Mouse (Mus musculus) yolk sac, embryonic 10.5 days (tissue): ENCODE results near the gene Hcn3.
A peak's percentile ranks its signal among the peaks of the same experiment; 100 is the strongest.

Experiments used
- DNase-seq: peaks from one replicate; pipeline ENCODE4 v3.0.0-alpha.2; 2017; ENCODE audit warnings: low spot score

Hcn3 gene

DNA sequence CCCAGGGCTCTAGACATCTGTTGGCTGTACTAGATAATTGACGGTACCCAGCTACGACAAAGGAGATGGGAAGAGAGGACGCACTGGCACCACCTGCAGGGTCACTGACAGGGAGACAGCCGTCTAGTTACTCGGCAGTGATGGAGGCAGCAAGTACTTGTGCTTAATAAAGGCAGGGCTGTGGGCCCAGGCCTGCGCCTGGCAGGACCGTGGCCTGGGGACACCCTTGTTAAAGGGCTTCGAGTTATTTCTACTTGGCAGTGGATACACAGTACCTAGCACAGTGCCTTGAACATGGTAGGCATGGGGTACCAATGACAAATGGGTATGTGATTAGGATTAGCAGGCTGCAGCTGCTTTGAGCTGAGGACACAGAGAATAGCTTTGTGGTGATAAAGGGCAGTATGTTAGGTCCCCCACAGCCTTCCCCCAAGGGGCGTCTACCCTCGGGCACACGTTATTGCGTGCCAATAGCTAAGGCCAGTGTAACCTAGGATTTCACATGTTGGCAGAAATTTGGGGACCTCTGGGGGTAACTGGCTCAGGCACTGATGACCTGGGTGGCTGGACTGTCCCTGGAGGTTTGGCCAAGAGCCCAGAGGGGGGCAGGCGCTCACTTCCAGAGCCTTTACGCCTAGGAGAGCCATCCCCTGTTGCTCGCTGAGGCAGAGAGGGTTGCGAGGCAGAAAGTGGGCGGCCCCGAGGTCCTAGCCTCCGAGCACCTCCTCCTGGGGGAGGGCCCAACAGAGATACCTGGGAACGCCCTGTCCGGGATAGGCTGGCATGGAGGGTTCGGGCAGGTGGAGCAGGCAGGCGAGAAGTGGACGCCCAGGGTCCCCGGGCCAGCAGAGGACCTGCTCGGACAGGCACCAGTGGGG is 12.7 kb downstream of the Hcn3 start:
- DNase-seq: peak; percentile 80

DNA sequence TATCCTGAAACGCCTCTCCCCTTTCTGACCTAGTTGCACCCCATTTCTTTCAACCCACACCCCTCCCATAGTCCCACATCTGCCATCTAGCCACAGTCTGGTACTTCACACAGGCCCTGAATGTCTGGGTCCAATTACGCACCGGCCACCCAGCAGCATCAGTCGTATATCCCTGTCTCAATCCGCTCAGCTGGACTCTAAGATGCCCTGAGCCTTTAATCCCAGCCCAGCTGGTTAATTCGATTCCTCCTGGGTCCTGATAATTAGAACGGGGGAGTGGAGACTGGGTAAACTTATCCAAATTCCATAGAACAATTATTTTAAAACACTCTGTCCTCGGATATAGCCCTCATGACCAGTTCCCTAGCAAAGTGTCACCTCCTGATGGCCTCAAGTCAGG is 14.4 kb downstream of the Hcn3 start:
- DNase-seq: no peak

GRCm38 (mm10) chr3:89144821-89145220 is 15.2 kb downstream of the Hcn3 start:
- no peak for DNase-seq

- DNase-seq: peak; percentile 90
Measured at GRCm38 (mm10) chr3:89136365-89136764, 23.6 kb downstream of the Hcn3 start.

DNA sequence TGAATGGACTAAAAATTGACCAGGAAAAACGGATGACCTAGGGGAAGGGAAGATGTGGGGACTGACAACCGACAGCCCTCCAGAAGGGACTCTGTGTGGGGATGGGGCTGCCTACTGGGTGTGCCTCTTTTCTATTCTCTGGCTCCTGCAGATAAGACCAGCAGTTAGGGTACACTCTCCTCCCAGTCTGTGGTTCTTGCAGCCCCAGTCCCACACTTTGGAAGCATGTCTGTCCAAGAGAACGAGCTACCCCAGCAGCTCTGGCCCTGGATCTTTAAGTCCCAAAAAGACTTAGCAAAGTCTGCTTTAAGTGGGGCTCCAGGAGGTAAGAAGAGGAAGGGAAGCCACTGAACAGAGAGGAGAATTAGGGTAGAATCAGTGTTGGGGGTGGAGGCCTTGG is 24.0 kb downstream of the Hcn3 start, which contains the start of gene Pklr:
Pklr (plus strand) TSS at position 185 of the 400 bp plus-strand sequence.
- peak; percentile 47 for DNase-seq

DNA sequence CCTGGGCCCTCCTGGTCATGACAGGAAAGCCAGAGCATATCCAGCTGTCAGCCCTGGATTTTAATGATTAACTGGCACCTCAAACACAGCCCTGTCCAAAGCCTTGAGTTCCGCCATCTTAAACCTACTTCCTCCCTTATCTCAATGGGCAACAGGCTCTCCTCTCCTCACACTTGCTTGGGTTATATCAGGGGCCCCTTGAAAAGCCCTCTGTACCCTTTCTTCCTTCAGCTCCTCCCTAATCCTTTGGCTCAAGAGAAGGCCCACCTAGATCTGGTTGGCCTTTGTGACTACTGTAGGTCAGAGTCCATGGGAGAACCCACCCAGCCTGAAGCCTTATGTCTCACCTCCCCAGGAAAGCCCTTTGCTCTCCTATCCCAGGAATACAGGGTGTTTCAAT is 26.2 kb downstream of the Hcn3 start:
- peak; percentile 72 for DNase-seq

DNA sequence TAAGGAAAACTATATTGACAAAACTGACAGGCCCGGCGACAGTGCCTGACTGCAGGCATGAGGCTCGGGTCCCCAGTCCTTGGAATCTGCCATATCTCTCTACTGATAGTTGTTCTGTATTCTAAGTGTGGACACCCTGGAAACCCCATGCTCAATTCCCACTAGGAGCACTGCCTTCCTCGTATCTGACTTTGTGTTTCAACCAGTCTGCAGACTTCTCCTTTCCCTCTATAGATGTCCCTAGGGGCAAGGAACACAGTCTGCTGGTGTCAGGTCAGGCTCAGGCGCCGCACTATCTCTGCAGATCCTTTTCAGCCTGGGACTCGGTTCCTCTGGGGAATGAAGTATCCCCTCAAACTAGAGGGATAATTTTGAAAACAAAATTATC is 26.9 kb downstream of the Hcn3 start:
- DNase-seq: no peak

DNA sequence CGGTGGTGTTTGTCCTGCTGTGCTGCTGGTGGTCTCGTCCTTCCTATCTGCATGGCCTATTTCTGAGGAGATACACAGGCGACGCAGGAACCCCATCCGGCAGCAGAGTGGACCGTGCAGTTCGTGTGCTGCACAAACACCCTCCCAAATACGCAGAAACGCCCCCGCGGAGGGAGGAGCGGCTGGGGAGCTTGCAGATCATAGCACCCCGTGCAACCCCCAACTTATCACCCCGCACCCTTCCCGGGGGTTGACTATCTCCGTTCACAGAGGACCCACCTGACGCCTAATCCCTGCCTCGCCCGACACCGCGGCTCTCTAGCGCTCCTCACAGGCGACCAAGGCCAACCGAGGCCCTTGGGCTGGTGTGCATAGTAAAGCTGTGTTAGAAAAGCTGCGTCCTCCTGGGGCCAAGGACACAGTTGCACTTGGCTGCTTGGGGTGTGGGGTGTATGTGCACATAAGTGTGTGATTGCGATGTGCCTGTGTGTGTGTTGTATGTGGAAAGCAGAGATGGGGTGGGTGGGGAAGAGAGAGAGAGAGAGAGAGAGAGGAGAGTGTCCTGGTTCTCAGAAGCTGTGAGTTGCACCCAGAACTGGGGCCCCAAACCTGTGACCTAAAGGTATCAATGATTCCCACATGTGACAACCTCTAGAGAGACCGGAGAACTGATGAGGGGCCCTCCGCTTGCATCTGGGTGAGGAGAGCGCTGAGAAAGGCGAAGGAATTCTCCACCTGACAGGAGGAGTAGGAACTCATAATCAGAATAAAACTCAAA is 27.5 kb downstream of the Hcn3 start:
- peak; percentile 69 for DNase-seq

GRCm38 (mm10) chr3:89131816-89132215 is 28.2 kb downstream of the Hcn3 start:
- no peak for DNase-seq

GRCm38 (mm10) chr3:89129908-89130307 is 30.1 kb downstream of the Hcn3 start:
- DNase-seq: no peak

GRCm38 (mm10) chr3:89125981-89126380 is 34.0 kb downstream of the Hcn3 start:
- no peak for DNase-seq

DNA sequence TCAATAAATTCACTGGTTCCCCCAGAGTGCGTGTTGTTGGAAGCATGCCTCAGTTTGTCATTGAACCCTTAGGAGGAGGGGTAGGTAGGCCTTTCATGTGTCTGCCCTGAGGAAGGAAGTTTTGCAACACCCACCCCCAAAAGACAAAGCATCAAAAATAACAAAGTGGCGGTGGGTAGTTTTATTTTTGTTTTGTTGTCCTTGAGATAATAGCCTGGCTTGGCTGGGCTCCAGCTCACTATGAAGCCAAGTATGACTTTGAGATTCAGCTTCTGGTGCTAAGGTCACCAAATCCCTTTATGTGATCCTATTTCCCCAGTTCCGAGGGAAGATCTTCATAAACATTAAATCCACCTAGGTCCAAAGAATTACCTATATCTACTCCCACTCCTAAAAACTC is 35.8 kb downstream of the Hcn3 start:
- no peak for DNase-seq

- peak; percentile 88 for DNase-seq
Measured at GRCm38 (mm10) chr3:89123313-89123712, 36.7 kb downstream of the Hcn3 start.

GRCm38 (mm10) chr3:89115522-89115921 is 44.5 kb downstream of the Hcn3 start:
- peak; percentile 62 for DNase-seq

GRCm38 (mm10) chr3:89113058-89113457 is 46.9 kb downstream of the Hcn3 start:
- DNase-seq: peak; percentile 64

GRCm38 (mm10) chr3:89108146-89108545 is 51.9 kb downstream of the Hcn3 start:
- DNase-seq: no peak

- DNase-seq: no peak
Measured at GRCm38 (mm10) chr3:89107545-89107944, 52.5 kb downstream of the Hcn3 start.

DNA sequence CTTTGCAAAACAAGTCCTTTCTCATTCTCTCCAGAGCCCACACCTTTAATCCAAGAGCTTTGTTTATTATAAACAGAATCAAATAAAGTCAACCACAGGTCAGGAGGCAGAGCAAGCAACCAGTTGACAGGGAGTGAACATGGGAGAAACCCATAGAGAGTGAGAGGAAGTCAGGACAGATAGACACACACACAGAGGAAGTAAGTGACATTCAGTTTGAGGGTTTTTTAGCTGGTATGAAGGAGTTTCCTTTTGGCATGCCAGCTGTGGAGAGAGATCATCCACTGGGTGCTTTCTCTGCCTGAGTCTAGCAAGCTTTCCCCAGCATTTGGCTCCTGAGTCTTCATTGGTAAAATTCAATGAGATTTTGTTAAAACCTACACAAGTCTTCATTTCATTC is 53.1 kb downstream of the Hcn3 start:
- DNase-seq: no peak

DNA sequence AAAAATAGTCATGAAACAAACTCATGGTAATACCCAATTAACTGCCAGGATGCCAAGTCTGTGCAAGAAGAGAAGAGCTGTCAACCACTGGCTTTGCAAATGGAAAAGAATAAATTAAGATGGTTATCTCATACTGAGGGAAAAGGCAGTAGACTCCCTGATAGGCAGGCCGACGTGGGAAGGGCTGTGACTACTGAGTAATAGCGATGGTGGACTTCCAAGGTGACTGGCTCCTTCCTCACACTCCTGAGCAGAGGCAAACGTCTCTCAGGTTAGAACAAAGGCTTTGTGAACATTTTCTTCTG is 56.8 kb downstream of the Hcn3 start:
- DNase-seq: no peak

GRCm38 (mm10) chr3:89102495-89103290 is 57.3 kb downstream of the Hcn3 start:
- DNase-seq: no peak

- peak; percentile 98 for DNase-seq
Measured at GRCm38 (mm10) chr3:89101812-89102494, 58.0 kb downstream of the Hcn3 start, which contains the start of gene Fdps. Gene Fdps, minus strand, starts transcription at chr3:89101959.

DNA sequence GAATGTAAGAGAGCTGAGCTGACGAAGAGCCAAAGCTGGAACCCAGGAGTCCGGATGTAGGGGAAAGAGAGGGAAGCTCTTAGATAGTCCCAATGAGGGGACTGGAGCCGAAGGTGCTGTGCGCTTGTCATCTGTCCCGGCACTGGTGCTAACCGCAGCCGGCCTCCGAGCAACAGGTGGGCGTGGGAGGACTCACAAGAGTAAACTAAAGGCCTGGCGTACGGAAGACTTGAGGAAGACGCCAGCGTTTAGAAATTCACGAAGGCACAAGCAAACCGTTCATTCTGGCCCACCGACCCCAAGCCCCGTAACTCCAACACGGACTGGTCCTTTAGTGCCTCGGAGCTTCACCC is 58.6 kb downstream of the Hcn3 start:
- no peak for DNase-seq
